Mouse (Mus musculus) retina, postnatal 7 days (tissue): ENCODE results near the gene Gm20777.
"Not testable (repeated sequence)": the region's sequence is repeated elsewhere in the genome, so short reads cannot be mapped to it uniquely, and the experiment has no call there.

Experiments used
- DNase-seq: peaks from one replicate; pipeline ENCODE4 v3.0.0-alpha.2; 2012; ENCODE audit warnings: low read depth, low spot score

Gm20777 gene

DNA sequence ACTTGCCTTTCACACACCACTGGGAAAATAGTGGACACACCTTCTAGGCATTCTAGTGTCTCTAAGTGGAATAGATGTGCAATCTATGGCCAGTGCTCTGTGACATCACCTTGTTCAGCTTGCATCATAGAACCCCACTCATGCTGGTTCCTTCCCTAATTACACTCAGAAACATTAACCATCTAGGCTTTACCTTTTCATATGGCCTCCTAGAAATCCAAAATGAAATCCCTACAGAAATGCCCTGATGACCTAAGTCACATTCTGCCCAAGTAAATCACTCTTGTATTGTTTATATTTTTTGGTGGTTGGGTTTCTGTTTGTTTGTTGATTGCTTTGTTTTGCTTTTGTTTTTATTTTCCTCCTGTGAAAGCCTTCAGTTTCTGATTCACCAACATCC lies at the start of gene Gm20777:
TSS of gene Gm20777 (minus strand) at position 101 of the 400 bp plus-strand sequence.
- not testable (repeated sequence) for DNase-seq

DNA sequence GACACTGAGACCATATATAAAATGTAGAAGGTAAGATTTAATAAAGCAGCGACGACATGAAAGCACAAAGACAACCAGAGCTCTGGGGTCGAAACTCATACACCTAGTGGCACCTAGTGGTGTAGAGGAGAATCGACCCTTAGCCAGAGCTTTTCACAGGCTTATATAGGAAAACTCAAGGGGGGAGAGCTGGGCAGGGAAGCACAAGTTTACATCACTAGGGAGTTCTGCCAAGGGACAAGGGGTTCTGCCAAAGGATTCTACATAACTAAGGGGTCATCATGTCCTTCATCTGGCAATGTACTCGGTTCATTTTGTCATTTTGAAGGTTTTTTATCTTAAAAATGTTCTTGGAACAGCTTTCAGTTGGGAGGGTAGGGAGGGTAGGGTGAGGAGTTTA lies 42.7 kb downstream of the Gm20777 start:
- DNase-seq, result not testable (repeated sequence)

DNA sequence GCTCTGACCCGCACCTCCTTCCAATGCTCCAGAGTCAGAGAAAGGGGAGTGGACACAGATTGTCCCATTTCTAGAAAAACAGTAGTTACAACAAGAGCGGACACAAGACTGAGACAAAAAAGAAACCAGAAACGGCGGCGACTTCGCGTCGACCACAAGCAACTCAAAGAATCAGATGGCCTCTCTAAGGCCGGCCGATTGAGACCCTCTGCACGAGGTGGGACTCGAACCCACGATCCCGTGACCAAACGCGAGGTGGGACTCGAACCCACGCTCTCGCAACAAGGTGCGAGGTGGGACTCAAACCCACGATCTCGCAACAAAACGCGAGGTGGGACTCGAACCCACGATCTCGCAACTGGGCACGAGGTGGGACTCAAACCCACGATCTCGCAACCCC lies 43.5 kb downstream of the Gm20777 start:
- DNase-seq, result not testable (repeated sequence)

DNA sequence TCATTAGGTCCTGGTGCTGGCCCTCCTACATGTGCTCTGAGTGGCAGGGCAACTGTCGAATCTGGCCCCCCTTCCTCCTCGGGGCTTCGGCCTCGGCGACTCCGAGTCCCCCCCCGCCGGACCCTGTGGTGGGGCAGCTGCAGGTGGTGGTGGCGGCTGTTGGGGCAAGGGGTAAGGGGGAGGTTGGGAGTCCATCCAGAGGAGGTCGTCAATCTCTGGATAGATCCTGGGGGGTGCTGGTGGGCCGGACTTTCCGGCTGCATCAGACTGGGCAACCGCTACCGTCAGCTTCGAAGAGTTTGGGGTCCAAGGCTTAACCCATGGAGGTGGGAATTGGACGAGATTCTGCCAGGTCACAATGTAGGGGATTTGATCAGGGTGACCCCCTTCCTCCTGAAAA lies 44.0 kb downstream of the Gm20777 start:
- not testable (repeated sequence) for DNase-seq

DNA sequence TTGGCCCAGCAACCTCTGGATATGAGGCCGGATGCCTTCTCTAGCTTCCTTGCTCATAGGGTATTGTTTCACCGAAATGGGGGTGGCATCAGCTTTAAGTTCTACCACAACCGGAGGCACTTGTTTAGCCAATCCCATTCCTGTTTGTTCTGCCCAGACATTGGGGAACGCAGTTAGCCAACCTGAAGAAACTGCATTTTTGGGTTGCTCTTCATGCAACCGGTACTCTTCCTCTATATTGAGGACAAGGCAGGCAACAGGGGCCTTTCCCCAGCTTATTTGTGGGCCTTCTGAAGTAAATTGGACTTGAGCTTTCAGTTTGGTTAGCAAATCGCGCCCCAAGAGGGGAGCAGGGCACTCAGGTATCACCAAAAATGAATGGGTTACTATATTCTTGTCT lies 45.6 kb downstream of the Gm20777 start:
- DNase-seq, result not testable (repeated sequence)
